Mouse (Mus musculus) layer of hippocampus, adult 9-10 months (tissue): ENCODE results near the gene P2rx3.
A peak's percentile ranks its signal among the peaks of the same experiment; 100 is the strongest.

Experiments used
- DNase-seq: peaks from one replicate; pipeline ENCODE4 v3.0.0; 2022; ENCODE audit warnings: low spot score

The P2rx3 gene

DNA sequence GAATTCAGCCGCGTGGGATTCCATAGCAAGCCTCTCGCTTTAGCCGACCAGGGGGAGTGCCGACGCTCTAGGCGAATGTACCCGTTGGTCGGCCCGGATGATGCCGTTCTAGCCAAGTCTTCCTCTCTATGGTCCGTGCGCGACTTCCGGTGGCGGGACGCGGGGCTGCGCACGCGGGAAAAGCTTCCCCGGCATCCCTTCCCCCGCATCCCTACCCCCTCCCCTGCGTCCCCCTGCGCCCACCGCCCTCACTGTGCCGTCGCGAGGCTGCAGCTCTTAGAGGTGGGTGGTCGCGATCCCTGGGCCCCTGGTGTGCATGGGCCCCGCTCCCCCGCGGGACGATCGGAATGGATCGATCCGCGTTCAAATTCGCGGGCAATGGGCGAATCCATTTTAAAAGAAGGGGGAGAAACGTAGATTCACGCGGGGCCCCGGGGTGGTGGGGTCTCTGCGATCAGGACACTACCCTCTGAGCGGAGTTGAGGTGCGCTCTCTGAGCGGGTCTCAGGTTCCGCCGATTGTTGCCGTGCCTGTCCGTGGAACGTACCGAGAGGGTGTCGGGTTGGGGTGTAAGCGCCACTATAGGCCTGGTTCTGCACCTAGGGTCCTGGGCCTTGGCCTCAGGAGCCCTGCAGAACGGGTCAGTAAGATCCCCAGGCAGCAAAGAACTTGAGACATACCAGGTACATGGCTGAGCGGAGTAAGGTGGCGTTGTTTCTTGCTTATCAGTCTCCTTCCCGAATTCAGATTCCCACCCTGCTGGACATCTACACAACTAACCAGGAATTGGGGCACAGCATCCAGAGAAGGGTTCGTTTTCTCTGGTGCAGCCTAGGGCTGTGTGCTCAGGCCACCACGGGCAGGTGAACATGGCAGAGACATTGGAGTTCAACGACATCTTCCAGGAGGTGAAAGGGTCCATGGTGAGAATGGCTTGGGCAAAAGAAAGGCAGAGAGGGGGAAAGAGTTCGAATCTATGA is at the start of gene P2rx3, which contains the start of gene Ssrp1:
TSS of gene P2rx3 (minus strand) at position 416 of the 980 bp plus-strand sequence.
TSS of gene Ssrp1 (plus strand) at position 188 of the 980 bp plus-strand sequence.
- DNase-seq, result no peak

DNA sequence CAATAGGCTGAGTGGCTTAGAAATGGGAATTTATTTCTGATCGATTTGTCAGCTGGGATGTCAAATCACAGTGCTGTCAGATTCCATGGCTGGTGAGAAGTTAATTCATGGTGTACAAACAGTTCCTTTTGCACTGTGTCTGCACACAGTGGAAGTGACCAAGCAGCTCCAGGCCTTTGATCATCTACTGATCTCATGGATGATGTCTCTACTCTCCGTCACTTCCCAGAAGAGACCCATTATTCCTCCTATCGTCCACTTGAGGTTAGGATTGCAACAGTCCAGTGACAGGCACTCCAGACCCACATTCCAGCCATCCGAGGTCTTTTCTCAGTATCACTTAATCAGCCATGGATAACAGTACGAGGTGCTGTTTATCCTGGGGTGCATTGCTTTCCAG is 36.5 kb upstream of the P2rx3 start:
- no peak for DNase-seq

DNA sequence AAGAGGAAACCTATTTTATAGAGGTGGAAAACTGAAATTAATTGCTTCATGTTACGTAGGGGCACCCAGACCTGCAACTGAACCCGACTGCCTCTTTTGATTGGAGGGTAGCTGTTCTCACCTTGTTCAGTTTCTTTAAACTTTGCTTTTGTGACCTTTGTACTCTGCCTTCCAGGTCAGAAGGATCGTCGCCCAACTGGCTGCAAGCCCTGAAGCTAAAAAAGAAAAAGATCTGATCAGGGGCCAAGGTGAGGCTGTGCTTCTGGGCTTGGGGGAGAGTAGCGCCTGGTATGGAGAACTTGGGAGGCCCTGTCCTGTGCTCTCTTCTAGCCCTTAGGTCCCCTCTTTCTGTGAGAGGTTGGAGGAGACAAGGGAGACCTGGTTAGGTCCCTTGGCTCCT is 34.7 kb upstream of the P2rx3 start:
- DNase-seq, result no peak

DNA sequence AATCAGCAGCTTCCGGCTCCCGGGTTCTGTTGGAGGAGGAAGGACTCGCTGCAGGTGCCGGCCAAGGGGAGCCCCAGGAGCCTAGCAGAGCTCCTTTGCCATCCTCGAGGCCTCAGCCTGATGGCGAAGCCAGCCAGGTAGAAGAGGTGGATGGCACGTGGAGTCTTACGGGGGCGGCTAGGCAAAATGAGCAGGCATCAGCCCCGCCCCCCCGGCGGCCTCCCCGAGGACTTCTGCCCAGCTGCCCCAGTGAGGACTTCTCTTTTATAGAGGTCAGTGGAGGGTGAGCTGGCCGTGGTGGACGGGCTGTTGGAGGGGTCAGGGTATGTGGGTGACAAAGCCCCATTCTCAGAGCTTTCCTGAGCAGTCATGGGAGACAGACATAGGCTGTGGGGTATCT is 32.8 kb upstream of the P2rx3 start:
- no peak for DNase-seq

DNA sequence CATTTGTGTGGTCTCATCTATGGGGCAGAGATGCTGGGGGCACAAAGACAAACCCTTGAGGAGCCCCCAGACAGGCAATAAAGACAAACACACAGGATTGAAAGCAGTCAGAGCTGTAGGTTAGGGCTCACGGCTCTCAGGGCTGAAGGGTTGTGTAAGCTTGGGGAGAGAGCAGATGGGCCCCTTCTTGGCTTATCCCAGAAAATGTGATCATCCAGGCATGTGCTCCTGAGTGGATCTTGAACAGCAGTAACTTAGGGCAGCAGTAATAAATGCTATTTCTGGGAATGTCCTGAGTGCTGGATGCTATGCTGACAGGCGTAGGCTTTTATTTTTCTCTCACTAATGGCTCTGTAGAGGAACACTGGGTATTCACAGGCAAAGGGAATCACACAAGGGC is 31.4 kb upstream of the P2rx3 start:
- DNase-seq, result no peak

DNA sequence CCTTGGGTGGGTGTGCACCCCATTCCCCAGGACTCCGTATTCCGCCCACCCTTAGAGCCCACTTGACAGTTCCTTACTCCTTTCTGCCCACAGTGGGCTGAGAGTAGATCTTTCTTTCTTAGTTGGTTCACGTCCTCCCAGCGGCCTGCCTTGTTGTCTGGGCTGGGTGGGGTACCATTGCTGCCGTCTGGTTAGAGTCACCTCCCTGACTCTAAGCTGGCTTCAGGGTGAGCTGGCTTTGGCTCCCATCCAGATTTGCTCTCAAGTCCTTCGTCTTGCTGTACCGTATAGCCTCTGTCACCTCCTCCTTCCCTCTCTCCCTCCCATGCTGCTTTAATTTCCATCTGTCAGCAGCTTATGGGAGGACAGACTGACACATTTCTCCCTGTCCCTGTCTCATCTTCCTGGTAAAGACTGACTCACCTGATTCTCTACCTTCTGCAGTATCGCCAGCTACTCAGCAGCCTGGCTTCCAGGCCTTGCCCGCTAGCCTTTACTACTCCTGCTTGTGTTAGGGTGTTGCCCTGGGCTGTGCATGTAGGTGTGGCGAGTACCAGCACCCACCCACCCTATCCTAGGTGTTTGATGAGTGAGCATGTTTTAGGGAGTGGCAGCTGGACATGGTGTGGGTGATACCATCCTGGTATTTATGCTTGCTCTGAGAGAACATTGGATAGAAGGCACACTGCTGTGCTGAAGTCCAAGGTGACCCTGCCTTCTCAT is 30.8 kb upstream of the P2rx3 start:
- DNase-seq, result no peak

DNA sequence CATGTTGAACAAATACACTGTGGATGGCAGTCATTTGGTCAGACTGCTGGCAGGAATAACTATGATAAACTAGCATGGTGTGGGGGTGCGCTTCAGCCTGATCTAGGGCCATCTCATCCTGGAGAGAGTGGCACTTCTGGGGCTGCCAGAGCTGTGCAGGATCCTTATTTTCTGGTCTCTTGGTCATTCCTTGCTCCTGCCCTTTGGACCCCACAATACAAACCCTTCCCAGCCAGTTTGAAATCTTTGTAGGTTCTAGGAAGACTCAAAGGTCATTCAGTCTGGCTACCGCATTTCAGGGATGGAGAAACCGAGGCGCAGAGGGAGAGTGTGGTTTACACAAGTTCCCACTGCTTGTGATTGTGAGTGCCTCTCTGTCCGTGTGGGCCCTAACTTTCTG is 29.7 kb upstream of the P2rx3 start:
- no peak for DNase-seq

DNA sequence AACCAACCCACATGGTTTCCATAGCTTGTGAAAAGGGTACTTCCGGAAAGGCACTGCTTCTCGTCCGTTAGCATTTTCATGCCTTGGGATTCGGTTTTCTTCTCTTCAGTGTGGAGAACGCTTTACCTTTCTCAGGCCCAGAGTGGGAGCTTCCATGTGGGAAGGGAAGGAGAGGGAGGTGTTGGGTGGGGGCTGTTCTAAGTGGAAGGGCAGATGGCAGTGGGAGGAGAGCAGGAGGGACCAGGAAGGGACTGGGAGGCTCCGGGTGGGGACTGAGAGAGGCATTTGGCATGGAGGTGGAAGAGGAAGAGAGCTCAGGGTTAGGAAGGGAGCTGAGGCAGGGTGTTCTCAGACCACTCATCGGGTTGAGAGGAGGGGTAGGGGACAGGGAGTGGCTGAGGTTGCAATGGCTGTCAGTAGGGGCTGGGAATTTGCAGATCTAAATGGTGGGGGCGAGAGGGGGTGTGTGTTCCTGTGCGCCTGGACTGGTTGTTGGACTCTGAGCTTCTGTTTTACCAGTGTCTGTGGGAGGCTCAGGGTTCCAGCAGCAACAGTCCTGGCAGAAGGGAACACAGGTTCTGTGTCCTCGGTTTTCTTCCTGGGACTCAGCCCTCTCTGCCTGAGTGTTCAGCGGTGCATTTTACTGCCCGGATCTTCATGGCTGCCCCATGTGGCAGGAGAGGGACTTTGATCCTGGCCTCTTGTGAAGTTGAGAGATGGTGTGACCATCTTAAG is 28.0 kb upstream of the P2rx3 start:
- DNase-seq, result peak; percentile 27

DNA sequence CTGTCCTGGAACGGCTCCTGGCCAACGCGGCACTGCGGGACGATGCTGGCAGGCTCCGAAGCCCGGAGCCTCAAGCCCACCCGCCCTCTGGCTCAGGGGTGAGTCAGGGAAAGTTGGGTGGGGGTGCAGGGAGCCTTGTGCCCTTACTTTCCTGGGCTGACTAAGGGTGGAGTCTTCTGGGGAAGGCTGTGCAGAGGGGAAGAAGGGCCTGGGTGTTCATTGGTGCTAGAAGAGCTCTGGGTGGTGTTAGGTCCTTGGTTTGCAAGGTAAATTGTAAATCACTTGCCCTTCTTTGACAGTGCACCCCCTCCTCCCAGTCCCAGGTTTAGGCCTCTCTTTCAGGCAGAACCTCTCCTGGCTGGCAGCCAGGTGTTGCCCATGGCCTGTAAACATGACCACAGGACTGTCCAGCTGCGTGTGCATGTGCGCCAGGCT is 23.9 kb upstream of the P2rx3 start:
- no peak for DNase-seq

DNA sequence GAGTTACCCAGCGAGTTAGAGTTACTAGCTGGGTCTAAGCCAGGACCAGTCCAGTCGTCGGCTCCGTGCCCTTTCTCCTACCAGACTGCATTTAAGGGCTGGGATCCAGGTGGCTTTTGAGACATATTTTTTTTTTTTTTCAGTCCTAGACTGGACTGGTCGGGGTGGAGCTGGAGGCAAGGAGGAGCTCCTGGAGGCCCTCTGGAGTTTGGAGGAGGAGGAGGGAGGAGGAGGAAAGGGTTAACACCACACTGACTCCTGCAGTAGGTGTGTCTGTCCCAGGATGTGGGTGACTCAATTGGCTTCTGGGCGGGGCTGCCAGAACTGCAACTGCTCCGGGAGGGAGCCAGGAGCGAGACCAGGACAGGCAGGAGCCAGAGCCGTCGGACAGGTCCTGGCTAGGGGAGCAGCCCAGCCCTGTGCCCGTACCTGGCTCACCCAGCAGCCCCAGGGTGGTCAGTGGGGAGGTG is 23.4 kb upstream of the P2rx3 start:
- no peak for DNase-seq

DNA sequence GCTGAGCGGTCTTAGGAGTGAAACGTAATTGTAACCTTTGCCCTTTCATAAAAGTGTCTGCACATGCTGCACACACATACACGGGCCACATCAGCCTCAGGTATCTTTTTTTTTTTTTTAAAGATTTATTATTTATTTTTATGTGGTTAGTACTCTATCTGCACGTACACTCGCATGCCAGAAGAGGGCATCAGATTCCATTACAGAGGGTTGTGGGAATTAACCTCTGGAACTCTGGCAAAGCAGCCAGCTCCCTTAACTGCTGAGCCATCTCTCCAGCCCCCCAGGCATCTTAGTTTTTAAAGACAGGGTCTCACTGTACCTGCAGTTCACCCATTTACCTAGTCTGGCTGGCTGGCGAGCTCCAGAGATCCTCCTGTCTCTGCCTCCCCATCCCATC is 22.4 kb upstream of the P2rx3 start:
- DNase-seq, result no peak

DNA sequence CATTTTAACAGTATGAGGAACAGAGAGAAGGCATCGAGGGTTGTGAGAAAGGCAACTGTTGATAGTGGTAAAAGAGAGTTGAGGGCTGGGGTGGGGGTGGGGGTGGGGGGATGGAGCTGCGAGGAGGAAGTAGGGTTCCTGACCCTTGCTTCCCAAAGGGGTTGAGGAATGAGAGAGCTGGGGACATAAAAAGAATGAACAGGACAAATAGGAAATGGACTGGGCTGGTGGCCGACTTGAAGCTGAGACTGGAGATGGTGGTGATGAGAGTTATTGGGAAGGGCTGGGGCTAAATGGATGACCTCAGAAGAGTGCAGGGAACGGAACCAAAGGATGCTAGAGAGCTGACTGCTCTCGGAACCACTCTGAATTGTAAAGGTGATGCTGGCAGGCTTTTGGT is 19.4 kb upstream of the P2rx3 start:
- DNase-seq, result no peak

DNA sequence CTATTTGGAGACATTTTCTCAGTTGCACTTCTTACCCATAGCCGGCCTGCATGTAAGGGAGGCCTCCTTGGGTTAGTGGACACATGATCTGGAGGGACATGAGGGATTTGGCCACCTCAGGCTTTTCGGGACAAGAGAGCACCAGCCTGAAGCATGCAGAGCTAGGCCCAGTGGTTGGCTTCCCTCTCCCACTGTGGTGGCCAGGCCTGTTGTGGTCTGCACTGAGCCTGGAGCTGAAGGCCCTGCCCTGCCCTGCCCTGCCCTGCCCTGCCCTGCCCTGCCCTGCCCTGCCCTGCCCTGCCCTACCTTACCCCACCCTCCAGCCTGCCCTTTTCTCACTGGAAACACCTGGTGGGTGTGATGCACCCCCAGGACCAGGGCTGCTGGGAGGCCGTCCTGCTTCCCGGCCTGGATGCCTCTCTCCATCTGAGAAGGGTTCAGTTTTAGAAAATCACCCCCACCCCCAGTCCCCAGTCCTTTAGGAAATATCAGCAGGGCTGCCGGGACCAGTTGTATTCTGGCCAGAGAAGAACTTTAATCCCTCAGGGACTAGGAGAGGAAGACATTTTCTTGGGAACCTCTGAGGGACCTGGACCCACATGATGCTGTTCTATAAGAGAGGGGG is 16.0 kb upstream of the P2rx3 start:
- no peak for DNase-seq

DNA sequence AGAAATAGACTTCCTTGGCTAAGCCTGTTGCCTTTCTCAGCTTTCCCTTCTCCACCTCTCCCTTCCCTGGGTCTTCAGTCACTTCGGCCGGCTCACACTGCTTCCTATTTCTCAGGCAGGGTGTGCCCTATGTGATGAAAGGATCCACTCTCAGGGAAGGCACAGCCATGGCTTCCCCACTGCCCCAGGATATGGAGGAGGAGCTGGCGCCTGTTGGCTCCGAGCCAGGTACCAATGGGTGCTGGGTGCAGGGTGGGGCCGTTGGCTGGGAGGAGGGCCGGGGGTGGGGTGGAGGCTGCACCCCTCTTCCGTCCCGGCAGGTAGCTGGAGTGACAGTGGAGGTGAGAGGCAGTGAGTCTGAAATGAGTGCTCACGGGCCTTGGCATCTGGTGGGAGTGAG is 13.5 kb upstream of the P2rx3 start:
- DNase-seq, result no peak

DNA sequence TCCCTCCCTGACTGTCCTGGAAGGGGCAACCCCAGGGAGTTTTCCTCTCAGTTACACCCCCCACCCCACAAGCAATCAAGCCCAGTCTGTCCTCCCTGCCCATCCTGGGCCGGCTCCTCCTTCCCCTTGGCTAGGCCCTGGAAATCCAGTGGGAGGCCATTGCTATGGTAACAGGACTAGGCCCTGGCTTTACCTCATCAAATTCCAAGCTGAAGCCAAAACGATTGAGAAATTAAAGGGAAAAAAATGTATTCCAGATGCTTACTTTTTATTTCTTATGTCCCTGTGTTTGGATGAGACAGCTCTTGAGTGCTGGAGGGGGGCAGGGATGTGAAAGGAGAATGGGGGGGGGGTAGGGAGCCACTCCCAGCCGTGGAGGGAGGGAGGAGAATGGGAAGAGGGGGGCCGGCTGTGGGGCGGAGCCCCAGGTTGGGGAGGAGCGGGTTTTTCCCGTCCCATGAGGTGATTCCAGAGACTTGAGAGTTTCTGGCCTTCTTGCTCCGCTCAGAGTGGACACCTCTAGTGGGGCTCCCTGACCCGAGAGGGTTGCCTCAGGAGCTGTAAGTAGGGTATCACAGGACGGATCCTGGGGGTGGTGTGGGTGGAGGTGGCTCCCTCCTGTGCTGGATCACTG is 12.9 kb upstream of the P2rx3 start:
- peak; percentile 22 for DNase-seq

DNA sequence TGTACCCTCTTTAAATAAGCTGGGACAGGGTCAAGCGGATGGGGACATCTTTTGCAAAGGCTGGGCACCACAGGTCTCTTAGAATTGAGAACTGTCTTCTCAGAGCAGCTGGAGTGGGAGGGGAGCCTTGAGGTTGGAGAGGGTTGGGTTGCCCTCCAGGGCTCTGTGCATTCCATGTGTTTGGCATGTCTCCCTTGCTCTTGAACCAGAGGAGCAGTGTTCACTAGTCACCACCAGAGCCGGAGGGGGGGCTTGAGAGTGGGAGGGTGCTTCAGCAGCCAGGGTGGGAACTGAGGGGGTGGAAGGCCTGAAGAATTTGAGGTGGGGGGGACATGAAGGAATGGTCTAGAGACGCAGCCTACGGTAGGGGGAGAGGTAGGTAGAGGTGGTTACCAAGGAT is 12.0 kb upstream of the P2rx3 start:
- DNase-seq, result no peak

DNA sequence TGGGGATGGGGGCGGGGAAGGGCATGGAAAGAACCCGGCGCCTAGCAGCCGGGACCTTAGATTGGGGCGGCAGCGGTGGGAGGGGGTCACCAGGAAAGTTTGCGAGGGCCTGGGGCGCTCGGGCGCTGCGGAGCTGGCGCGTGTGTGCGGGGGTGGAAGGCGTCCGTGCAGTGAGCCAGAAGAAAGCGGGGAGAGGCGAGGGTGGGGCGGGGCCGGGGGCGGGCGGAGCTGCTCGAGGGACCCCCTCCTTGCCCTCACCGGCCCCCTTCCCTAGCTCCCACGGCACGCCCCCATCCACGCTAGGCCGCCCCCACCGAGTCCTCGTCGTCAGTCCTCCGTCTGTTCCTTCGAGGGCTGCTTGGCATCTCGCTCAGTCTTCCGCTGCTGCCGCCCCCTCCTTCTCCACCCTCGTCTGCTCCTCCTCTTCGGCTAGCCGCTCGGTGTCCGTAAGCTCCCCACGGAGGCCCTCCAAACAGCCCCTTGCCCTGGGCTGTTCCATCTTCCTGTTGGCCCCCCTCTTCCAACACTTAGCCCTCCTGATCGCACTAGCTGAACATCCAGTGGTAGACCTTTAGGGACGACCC is 11.0 kb upstream of the P2rx3 start:
- peak; percentile 29 for DNase-seq

DNA sequence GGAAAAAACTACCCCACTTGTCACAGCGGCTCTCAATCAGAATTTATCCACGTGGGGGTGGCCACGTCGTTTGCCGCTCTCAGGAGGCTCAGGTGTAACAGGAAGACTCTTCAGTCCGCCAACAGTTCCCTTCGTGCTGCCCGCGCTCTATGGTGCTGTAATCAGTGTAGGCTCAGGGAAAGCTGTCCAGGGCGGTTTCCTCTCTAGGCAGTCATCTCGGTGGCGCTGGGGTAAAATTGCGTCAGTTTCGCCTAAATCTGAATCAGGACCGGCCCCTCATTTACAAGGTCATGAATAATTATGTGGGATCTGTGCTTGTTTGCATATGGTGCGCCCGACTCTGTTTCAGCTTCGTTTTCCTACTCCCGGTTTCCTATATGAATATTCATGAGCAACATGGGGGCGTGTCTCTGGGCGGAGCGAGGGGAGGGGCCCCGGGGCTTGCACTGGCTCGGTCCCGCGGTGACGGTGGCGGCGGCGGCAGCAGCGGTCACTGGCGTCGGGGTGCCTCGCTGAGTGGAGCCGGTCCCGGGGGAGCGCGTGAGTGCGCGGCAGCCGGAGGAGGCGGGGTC is 10.4 kb upstream of the P2rx3 start, which contains the start of gene Tnks1bp1:
TSS of gene Tnks1bp1 (plus strand) at position 427 of the 572 bp plus-strand sequence.
- DNase-seq, result peak; percentile 96

DNA sequence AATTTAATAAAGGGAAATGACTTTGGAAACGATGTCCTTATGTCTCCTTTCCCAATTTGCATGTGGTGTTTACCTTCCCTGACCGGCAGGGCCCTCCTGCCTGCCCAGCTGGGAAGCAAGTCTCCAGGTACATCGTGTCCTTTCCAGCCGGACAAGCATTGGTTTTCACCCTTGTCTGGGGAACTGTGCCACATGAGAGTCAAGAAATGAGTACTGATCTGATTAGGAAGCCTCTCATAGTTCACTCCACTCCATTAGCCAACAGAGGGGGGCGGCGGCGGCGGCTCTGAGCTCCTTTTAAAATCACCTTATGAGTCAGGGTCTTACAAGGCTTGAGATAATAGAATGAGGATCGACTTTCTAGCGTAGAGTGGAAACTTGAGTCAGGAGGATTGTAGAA is 9.8 kb upstream of the P2rx3 start:
- DNase-seq, result no peak

DNA sequence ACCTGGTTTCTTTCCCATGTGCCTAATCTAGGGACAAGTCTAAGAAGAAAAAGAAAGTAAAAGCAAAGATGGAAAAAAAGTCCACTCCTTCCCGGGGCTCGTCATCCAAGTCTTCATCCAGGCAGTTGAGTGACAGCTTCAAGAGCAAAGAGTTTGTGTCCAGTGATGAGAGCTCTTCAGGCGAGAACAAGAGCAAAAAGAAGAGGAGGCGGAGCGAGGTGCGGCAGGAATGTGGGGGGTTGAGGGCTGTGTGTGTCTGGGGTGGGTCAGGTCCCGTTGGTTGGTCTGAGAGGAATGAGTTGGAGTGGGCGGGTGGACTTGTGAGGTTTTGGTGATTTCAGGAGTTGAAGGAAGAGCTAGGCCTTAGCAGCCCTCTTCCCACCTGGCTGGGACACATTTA is 9.0 kb upstream of the P2rx3 start:
- no peak for DNase-seq

DNA sequence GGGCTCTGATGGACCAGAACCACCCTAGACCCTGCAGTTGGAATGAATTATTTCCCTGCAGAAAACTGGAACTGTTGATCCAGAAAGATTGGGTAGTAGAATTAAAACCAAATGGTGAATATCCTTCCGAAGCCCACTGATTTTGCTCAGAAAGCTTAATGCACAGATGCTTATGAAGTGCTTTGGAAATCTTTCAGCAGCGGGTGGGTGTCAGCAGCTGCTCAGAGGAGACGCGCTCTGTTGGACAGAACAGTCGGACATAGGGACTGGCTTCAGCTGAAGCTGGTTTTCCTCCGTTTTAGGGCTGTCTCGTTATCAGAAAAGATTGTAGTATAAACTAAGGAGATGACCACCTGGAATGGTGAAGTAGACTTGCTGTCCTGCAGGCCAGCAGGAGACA is 6.4 kb upstream of the P2rx3 start:
- no peak for DNase-seq
